Mouse (Mus musculus) C2C12 (cell line): Measurements from ENCODE around the gene Immp2l.

Experiments used
- CTCF ChIP-seq: IDR thresholded peaks from one replicate; pipeline ENCODE4 v1.5.1; 2011; ENCODE audit not compliant: control insufficient read depth, insufficient read depth, insufficient read length
- FOSL1 ChIP-seq: IDR thresholded peaks from one replicate; pipeline ENCODE4 v1.8.0; 2011; ENCODE audit warnings: mild to moderate bottlenecking, low read length; ENCODE audit not compliant: poor library complexity, insufficient read depth, severe bottlenecking
- MAX ChIP-seq: IDR thresholded peaks from one replicate; pipeline ENCODE4 v1.6.1; 2011; ENCODE audit warnings: mild to moderate bottlenecking, control low read depth
- MYOD1 ChIP-seq: IDR thresholded peaks from one replicate; pipeline ENCODE4 v1.6.1; 2011; ENCODE audit warnings: low read depth; ENCODE audit not compliant: control insufficient read depth, insufficient read length
- MYOG ChIP-seq: IDR thresholded peaks from one replicate; pipeline ENCODE4 v1.6.1; 2011; ENCODE audit not compliant: control insufficient read depth, insufficient read length; ENCODE audit errors: extremely low read depth

GRCm38 (mm10) chr12:41386685-41387084 lies 362.8 kb downstream of the Immp2l start:
- no peak for TF ChIP-seq FOSL1
- TF ChIP-seq CTCF, result no peak
- no peak for TF ChIP-seq MAX
- TF ChIP-seq MYOG, result no peak
- no peak for TF ChIP-seq MYOD1
